Mouse (Mus musculus) limb, embryonic 14.5 days (tissue): ENCODE measurements around the gene Heg1. TPM values are rescaled to one million over a fixed set of nuclear protein-coding genes. Genes with fewer than 3 reads are reported as not detected.
A peak's percentile ranks its signal among the peaks of the same experiment; 100 is the strongest.

Source experiments
- ATAC-seq: fragments of 200-750 bp; cut with Nextera tagmentation; 2 replicates; pipeline ENCODE4 v1.8.0; 2017; ENCODE audit warnings: low read depth, moderate number of reproducible peaks, moderate TSS enrichment; ENCODE audit not compliant: low FRiP score
- DNase-seq: peaks from one replicate; pipeline ENCODE4 v3.0.0-alpha.2; 2015; ENCODE audit warnings: low spot score
- H3K27ac ChIP-seq: fragments of 300-500 bp; sonication (generic); replicated peaks from 2 replicates; pipeline ENCODE4 v1.5.1; 2014; ENCODE audit warnings: low read depth, mild to moderate bottlenecking, low read length, moderate library complexity, mixed read lengths
- H3K27me3 ChIP-seq: fragments of 300-500 bp; sonication (generic); 2 replicates; pipeline ENCODE4 v1.6.1; 2014; ENCODE audit warnings: low read length, mixed read lengths; ENCODE audit not compliant: control insufficient read depth, insufficient read depth
- H3K36me3 ChIP-seq: fragments of 300-500 bp; sonication (generic); 2 replicates; pipeline ENCODE4 v1.6.1; 2014; ENCODE audit warnings: mild to moderate bottlenecking, low read length, moderate library complexity, mixed read lengths; ENCODE audit not compliant: control insufficient read depth, insufficient read depth
- H3K4me1 ChIP-seq: fragments of 300-500 bp; sonication (generic); 2 replicates; pipeline ENCODE4 v1.6.1; 2014; ENCODE audit warnings: antibody characterized with exemption, low read length, mixed read lengths; ENCODE audit not compliant: control insufficient read depth, insufficient read depth
- H3K4me2 ChIP-seq: fragments of 300-500 bp; sonication (generic); replicated peaks from 2 replicates; pipeline ENCODE4 v1.6.1; 2014; ENCODE audit warnings: low read depth, mild to moderate bottlenecking, low read length, moderate library complexity; ENCODE audit not compliant: severe bottlenecking
- H3K4me3 ChIP-seq: fragments of 300-500 bp; sonication (generic); replicated peaks from 2 replicates; pipeline ENCODE4 v1.5.1; 2014; ENCODE audit warnings: low read length
- H3K9ac ChIP-seq: fragments of 300-500 bp; sonication (generic); 2 replicates; pipeline ENCODE4 v1.6.1; 2014; ENCODE audit warnings: mild to moderate bottlenecking, low read depth, low read length, moderate library complexity; ENCODE audit not compliant: severe bottlenecking
- H3K9me3 ChIP-seq: fragments of 300-500 bp; sonication (generic); 2 replicates; pipeline ENCODE4 v1.6.1; 2016; ENCODE audit warnings: low read length; ENCODE audit not compliant: control insufficient read depth
- POLR2A ChIP-seq: fragments of 200-500 bp; IDR thresholded peaks from 2 replicates; pipeline ENCODE4 v1.8.0; 2012; ENCODE audit warnings: inconsistent platforms, mild to moderate bottlenecking, moderate library complexity, borderline replicate concordance; ENCODE audit not compliant: insufficient read depth, insufficient read length; ENCODE audit errors: extremely low read depth
- WGBS: fragments of 180-500 bp; shearing (Covaris S2); extraction: QIAGEN DNeasy Blood & Tissue Kit; methylation state at CpG from one replicate; pipeline ENCODE4 v1.1.7; 2014; 5-methylcytosine and 5-hydroxymethylcytosine counted together
- polyA plus RNA-seq, 2 experiments: library from polyadenylated mRNA; depleted of rRNA in 1 of 2; stranded (reverse) in 1 of 2; unstranded in 1 of 2; fragments of >200 nt; fragmentation: Nextera tagmentation in 1 of 2; extraction: Ambion mirVana in 1 of 2; gene quantifications; 2 replicates each; pipeline versions ENCODE4 v1.2.1 to v1.2.3; 2012 to 2014

The Heg1 gene
- polyA plus RNA-seq, 2 experiments, result 20.8 to 22.0 TPM

DNA sequence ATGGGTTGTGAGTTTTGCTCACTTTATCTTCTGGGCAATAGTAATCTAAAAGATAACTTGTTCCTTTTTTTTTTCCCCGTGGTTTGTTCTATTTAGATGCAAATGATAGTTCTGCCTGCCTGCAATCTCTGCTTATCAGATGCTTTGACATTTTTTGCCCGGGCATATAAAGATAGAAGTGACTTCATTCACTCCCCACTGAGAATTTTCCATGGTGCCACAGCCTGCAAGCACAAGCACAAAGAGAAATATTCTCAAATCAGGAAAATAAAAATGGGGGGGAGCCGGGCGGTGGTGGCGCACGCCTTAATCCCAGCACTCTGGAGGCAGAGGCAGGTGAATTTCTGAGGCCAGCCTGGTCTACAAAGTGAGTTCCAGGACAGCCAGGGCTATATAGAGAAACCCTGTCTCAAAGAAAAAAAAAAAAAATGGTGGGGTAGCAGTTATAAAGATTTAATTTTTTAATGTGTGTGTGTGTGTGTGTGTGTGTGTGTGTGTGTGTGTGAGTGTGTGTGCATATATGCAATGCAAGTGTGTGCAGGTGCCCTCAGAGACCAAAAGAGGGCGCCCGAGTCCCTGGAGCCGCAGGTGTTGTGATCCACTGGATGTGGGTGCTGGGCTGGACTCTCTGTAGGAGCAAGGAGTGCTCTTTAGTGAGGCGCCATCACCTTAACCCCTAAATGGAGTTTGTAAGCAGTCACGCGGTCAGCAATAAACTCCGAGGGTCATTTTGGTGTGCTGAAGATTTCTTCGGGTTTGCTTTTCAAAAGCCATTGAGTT lies 22.1 kb downstream of the Heg1 start:
- ATAC-seq, result no peak
- Histone ChIP-seq H3K9me3 (no peaks in the 10 kb centered on the region), H3K4me2 (no peak overlapping the region), H3K27ac (no peak overlapping the region), H3K4me3 (no peak overlapping the region), H3K36me3 (peaks cover 9% of the 10 kb centered on the region; the same call in 1 of the 2 replicates), H3K4me1 (peaks cover 22% of the 10 kb centered on the region), H3K9ac (no peak overlapping the region), H3K27me3 (no peaks in the 10 kb centered on the region)
- 93% methylated on average over 14 of the region's 14 CpGs for WGBS
- TF ChIP-seq POLR2A, result no peak
- no peak for DNase-seq

DNA sequence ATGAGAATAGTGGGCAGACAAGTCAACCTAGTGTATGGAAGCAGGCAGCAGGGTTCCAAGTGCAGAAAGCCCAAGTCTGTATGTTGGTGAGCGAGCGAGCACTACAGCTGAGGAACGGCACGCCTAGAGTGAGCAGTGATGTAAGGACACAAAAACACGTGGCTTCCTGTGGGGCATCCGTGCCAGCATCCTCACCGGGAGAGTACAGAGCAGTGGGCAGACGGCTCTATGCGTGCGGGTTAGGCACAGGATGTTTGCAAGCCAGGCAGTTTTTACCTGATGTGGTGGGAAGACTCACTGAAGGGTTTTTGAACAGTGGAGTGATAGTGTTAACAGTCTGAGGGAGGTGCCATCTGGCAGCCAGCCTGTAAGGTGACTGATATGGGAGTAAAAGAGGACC lies 23.9 kb downstream of the Heg1 start:
- Histone ChIP-seq H3K27me3 (no peaks in the 10 kb centered on the region), H3K9me3 (no peaks in the 10 kb centered on the region), H3K36me3 (peaks cover 9% of the 10 kb centered on the region; the same call in 1 of the 2 replicates), H3K27ac (no peak overlapping the region), H3K9ac (no peak overlapping the region), H3K4me1 (peaks cover 15% of the 10 kb centered on the region), H3K4me2 (no peak overlapping the region), H3K4me3 (no peak overlapping the region)
- no peak for DNase-seq
- TF ChIP-seq POLR2A, result no peak
- no peak for ATAC-seq
- 94% methylated on average over 10 of the region's 10 CpGs for WGBS

- no peaks in the 10 kb centered on the region for H3K27me3 ChIP-seq
- no peak overlapping the region for H3K4me3 ChIP-seq
- peaks cover 15% of the 10 kb centered on the region for H3K4me1 ChIP-seq
- TF ChIP-seq POLR2A, result no peak
- no peak overlapping the region for H3K9ac ChIP-seq
- no peak overlapping the region for H3K27ac ChIP-seq
- 89% methylated on average over 12 of the region's 12 CpGs for WGBS
- H3K36me3 ChIP-seq, result peaks cover 9% of the 10 kb centered on the region; the same call in 1 of the 2 replicates
- H3K4me2 ChIP-seq, result no peak overlapping the region
- DNase-seq (no peak), ATAC-seq (no peak)
- H3K9me3 ChIP-seq, result no peaks in the 10 kb centered on the region
Observed at GRCm38 (mm10) chr16:33708585-33709397, 24.6 kb downstream of the Heg1 start.

DNA sequence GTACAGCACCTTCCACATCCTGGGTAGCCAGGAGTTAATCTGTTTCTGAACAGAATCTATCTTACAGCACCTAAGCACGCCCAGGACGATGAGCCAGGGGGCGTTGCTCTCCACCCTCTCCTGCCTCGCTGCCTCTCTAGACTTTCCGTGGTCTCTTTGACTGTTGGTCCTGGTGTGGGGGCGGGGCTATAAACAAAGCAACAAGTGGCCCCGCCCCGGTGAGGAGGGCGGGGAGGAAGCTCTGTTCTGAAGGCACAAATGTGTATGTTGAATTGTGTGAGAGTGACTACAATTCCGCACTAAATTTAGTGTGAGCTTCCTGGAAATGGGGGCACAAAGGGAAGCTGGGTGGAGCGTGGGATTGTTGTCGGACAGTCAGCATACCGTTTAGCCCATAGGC lies 30.1 kb downstream of the Heg1 start:
- Histone ChIP-seq H3K9ac (no peak overlapping the region), H3K27ac (no peak overlapping the region), H3K36me3 (peaks cover 12% of the 10 kb centered on the region), H3K4me2 (peak overlapping the region; percentile 18; the same call in 1 of the 2 replicates), H3K4me3 (no peak overlapping the region), H3K27me3 (no peaks in the 10 kb centered on the region), H3K9me3 (no peaks in the 10 kb centered on the region), H3K4me1 (no peaks in the 10 kb centered on the region)
- DNase-seq (peak; percentile 66), ATAC-seq (no peak; the same call in 1 of the 2 replicates)
- 16% methylated on average over 13 of the region's 13 CpGs for WGBS
- no peak for TF ChIP-seq POLR2A

DNA sequence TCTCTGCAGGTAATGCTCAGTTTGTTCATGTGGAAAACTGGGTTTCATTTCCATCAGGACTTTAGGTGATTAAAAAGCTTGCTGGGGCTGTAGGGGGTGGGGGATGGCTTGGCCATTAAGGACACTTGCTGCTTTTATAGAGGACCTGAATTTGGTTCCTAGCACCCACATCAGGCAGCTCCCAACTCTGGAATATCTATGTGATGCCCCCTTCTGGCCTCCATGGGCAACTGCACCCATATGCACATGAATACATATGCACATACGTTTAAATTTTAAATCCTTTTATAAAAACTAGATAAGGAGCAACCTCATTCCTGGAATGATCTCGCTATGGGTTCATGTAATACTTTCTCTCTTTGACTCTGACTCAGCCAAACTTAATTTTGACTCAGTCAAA lies 39.1 kb downstream of the Heg1 start:
- WGBS, result 98% methylated on average over 2 of the region's 2 CpGs
- H3K36me3 ChIP-seq, result peaks cover 33% of the 10 kb centered on the region
- no peak overlapping the region for H3K4me3 ChIP-seq
- ATAC-seq (no peak), DNase-seq (no peak)
- no peak overlapping the region for H3K4me2 ChIP-seq
- no peak overlapping the region for H3K9ac ChIP-seq
- TF ChIP-seq POLR2A, result no peak
- no peaks in the 10 kb centered on the region for H3K27me3 ChIP-seq
- no peaks in the 10 kb centered on the region for H3K4me1 ChIP-seq
- no peak overlapping the region for H3K27ac ChIP-seq
- no peaks in the 10 kb centered on the region for H3K9me3 ChIP-seq
